ENCODE assay signal across 24 mouse cellular contexts in the genomic region with DNA sequence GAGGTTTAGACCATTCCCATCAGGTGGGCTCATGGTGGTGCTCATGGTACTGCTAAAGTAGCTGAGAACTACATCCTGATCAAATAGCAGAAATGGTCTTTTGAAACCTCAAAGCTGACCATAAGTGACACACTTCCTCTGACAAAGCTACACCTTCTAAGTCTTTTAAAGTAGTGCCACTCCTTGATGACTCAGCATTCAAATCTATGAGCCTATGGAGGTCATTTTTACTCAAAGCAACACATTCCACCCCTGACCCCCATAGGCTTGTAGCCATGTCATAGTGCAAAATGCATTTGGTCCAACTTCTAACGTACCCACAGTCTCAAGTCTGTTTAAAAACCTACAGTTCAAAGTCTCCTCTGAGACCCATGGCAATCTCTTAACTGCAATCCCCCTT. TPM values are rescaled to one million over a fixed set of nuclear protein-coding genes. Genes with fewer than 3 reads are reported as not detected.
"Had no signal": no experiment of that assay in that cellular context is flagged by ENCODE, and none has a peak within 500 bp of the region (broad histone marks: within the 10 kb centered on the region; RNA-seq: fewer than 3 reads in every experiment).

No protein-coding gene starts in this region.

- H3K4me1 ChIP-seq: lung, embryonic 15.5 days; midbrain, embryonic 10.5 days; midbrain, embryonic 12.5 days; neural tube, embryonic 13.5 days; neural tube, embryonic 15.5 days; stomach, embryonic 15.5 days had no signal

- DNase-seq: lung, adult 2 months; lung, postnatal 14 days; lung, postnatal 36 days; midbrain, embryonic 14.5 days; retina, postnatal 1 day; right cerebral cortex, adult 18-20 months; right cerebral cortex, postnatal 25 days; thymus, postnatal 14 days; thymus, postnatal 36 days had no signal

- H3K36me3 ChIP-seq: lung, embryonic 15.5 days; midbrain, embryonic 10.5 days; midbrain, embryonic 12.5 days; neural tube, embryonic 13.5 days; neural tube, embryonic 15.5 days; stomach, embryonic 15.5 days had no signal

- H3K27ac ChIP-seq: lung, embryonic 15.5 days; macrophage; midbrain, embryonic 10.5 days; midbrain, embryonic 12.5 days; neural tube, embryonic 13.5 days; neural tube, embryonic 15.5 days; stomach, embryonic 15.5 days; stomach, postnatal 0 days had no signal

- H3K27me3 ChIP-seq: lung, embryonic 15.5 days; midbrain, embryonic 12.5 days; neural tube, embryonic 13.5 days; neural tube, embryonic 15.5 days; stomach, embryonic 15.5 days had no signal

- H3K4me3 ChIP-seq: lung, embryonic 15.5 days; midbrain, embryonic 10.5 days; midbrain, embryonic 12.5 days; myocyte; neural tube, embryonic 13.5 days; neural tube, embryonic 15.5 days; stomach, embryonic 15.5 days had no signal

- H3K9ac ChIP-seq: lung, embryonic 15.5 days; midbrain, embryonic 12.5 days; neural tube, embryonic 13.5 days; neural tube, embryonic 15.5 days; stomach, embryonic 15.5 days had no signal

RNA-seq across cellular contexts. Expression of a gene that starts 35.0 kb away (rescaled TPM):
- total RNA-seq: megakaryocyte progenitor cell, adult 5-6 weeks; megakaryocyte-erythroid progenitor cell, adult 5-6 weeks had no signal
- polyA plus RNA-seq: liver, embryonic 16.5 days; lung, adult 2 months; lung, embryonic 15.5 days; lung, postnatal 0 days; macrophage; midbrain, embryonic 10.5 days; midbrain, embryonic 12.5 days; midbrain, embryonic 14.5 days; myocyte; neural tube, embryonic 11.5 days; spleen, adult 2 months; stomach, embryonic 15.5 days had no signal
